Mouse (Mus musculus): ENCODE results near the gene Dip2b.

DNA sequence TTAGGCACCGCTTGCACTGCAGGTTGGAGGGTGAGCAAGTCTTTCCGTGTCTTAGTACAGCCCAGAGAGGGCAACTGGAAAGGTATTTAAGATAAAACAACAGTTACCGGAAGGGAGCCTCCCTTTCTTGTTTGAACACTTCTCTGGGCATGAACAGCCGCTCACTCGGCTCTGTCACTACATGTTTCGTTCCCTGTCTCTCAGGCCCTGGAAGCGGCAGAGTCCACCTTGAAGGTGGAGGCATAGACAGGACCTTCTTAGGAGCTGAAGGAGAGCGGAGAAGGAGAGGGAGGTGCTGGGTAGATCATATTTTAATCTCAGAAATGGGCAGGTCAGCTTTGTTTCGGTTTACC, 3.6 kb downstream of the Dip2b start:
- TF ChIP-seq CTCF (IDR thresholded peaks at IDR 0.05; ENCODE audit: insufficient read depth, low read length) (no peak), POLR2A (IDR thresholded peaks at IDR 0.05; ENCODE audit: borderline replicate concordance, extremely low read depth, low read depth, low read length) (no peak)

All from lung, adult 2 months (tissue).